Mouse (Mus musculus) urinary bladder, postnatal 14 days (tissue): ENCODE measurements around the gene Micall1.
A peak's percentile ranks its signal among the peaks of the same experiment; 100 is the strongest.

Experiments
- DNase-seq: peaks from one replicate; pipeline ENCODE4 v3.0.0; 2021; ENCODE audit warnings: low spot score

Gene Micall1

DNA sequence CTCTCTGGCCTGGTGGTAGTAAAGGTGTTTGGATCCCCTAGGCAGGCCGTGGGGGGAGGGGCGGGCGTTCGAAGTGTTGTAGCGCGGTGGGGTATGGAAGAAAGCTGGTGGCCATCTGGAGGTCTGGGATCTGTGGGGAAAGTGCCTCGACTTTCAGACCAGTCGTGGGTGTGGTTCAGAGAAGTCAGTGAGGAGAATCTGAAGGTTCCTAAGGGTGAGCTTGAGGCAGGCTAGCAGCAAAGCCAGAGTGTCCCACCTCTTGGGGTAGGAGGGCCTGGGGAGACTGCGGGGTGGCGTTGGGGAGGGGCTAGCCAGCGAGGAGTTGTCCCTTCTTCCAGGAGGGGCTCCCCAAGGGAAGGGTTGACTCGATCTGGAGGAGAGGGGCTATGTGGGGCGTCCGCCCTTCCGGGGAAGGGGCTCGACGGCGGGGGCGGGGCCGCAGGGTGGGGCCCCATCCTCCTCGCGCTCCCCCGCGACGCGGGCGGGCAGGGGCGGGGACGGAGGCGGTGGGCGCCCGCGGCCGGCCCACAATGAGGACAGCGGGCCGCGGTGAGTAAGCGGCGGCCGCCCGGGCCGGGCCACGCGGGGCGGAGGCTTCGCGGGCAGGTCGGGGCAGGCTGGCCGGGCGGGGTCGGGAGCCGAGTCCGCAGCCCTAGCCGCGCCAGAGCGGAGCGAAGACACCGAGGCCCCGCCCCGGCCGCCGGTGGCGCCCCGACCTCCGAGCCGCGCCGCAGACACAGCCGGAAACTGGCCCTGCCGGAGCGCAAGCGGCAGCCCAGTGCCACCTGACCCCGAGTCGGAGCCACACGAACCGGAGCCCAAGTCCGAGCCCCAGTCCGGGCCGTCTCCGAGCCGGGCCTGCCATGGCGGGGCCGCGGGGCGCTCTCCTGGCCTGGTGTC lies at the start of gene Micall1:
Gene Micall1 (plus strand): TSS at position 478 of the 900 bp plus-strand sequence.
- peak; percentile 88 for DNase-seq

DNA sequence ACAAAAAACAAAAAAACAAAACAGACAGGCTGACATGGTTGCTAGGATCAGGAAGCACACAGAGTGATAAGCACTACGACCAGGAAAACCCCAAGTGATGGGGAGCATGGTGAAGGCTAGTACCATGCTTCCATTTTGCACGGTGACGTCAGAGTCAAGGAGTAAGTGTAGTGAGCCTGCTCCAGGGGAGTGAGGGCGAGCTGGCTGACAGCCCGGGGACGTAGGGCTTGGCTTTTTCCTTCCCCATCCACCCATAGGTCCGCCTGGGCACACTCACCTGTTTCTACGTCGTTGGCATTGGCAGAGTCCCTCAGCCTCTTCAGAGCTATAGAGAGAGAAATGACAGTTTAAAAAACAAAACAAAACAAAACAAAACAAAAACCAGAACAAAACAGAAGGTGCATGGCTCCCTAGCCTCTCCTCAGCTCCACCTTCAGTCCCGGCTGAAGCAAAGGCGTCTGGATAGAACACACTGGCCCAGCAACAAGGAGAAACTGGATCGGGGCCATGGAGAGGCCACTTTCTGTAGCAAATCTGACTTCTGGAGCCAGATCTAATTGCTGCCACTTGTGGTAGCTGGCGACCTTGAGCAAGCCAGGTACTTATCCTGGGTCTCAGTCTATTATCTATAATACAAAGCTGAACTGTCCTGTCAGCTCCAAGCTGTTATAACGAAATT lies 47.7 kb upstream of the Micall1 start:
- DNase-seq = no peak

DNA sequence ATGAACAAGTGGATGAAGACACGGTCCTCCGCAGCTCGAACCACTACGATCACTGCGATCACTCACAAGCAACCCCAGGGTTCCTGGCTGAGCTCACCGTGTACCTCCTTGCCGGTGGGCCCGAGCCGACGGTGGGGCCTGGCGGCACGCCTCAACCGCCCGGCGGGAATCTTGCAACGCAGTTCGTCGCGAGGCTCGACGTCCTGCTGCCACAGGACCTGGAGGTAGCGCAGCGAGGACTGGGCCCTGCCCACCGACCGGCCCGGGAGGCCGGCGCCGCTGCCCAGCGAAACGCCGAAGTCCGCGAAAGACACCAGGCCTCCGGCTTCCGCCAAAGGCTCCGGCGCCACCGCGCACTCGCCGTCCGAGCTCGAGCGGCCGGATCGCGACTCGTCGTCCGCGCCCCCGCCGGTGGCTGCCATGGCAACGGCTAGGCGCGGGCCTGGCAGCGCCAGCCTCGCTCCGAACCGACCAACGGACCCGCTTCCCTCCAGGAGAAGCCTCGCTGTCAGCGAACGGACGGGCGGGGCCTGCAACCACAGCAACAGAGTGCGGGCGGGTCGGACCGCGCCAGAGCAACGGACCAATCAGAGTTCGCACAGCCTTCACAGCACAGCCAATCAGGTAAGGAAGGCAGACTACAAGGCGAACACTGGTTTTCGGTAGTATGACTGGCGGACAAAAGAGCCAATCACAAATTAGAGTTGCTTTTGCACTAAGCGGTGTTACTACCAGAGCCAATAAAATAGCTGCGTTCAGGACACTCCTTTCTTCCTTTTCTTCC lies 46.1 kb upstream of the Micall1 start, which contains the start of gene Ankrd54:
Gene Ankrd54 (minus strand): TSS at position 518 of the 784 bp plus-strand sequence.
- peak; percentile 97 for DNase-seq

DNA sequence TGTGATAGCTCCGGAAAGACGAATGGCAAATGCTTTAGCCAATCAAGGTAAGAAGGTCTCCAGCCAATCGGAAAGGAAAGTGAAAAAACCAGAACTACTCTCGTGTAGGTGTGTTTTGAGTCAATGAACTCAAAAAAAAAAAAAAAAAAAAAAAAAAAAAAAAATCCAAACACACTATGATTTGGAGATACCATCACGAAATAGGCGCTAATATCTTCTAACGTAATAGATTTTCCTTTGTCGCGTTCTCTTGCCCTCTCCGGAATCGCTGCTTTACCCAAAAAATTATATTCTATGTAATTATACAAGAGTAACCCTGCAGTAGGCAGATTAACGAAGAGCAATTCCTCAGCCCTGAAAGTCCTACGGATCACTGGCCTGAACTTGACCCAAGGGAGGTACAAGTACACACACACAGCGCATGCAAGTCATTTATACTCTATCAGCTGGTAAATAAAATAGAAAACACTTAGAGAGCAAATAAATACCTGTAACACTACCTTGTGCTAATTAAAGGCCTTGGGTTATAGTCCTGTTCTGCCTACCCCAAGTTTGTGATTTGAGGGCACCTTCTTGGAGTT lies 45.4 kb upstream of the Micall1 start:
- no peak for DNase-seq

DNA sequence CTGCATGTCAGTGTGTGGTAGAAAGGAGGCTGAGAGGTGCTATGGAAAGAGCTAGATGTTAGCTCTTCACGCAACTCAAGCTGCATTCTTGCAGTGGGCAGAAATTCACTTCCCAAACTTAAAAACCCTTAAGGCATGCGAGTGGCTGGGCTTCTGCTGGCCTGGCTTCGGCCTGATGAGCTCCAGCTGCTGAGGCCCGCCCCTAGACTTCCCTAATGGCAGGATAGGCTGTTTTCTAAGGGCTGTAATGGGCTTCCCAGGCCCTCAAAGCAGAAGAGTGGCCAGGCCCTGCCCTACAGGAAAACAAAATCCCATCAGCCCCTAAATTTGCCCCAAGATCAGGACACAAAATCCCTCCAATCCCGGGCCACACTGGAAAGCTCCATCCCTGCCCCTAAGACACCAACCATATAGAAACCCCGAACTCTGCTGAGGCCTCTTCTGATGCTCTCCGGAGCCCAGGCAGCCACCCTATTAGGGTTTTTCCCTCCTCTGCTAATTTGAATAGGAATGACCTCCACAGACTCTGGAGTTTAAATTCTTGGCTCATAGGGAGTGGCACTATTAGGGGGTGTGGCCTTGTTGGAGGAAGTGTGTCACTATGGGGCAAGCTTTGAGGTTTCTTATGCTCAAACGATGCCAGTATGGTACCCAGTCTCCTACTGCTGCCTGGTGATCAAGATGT lies 43.5 kb upstream of the Micall1 start:
- no peak for DNase-seq

DNA sequence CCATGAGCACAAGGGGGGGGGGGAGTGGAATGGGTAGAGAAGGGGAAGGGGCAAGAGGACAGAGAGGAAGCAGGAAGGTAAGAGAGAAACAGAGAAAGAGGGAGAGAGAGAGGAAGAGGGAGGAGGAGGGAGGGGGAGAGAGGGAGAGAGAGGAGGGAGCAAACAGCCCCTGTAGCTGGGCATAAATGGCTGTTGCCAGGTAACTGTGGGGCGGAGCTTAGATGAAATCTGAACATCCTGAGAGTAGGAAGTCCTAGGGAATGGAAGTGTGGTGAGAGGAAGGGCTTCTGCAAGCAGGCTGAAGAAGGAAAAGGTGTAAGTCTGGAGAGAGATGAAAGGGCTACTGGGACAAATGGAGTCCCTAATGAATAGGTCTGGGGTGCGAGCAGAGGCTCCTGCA lies 42.4 kb upstream of the Micall1 start:
- DNase-seq = no peak

DNA sequence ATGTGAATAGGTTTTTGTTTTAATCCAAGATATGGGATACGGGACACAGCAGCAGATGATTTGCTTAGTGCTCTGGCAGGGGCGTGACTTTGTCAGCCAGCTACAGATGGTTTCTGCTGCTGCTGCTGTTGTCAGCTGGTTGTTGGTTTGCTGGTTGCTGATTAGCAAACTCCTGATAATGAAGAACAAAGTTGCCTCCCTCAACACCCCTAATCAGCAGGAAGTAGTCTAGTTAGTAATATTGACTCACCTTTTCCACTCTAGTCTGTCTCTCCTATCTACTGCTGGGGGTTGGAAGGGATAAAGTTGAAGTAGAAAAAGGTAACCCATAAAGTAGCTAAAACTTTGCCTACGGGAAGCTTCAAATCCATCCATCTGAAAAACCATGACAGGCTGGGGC lies 41.1 kb upstream of the Micall1 start:
- DNase-seq = no peak

DNA sequence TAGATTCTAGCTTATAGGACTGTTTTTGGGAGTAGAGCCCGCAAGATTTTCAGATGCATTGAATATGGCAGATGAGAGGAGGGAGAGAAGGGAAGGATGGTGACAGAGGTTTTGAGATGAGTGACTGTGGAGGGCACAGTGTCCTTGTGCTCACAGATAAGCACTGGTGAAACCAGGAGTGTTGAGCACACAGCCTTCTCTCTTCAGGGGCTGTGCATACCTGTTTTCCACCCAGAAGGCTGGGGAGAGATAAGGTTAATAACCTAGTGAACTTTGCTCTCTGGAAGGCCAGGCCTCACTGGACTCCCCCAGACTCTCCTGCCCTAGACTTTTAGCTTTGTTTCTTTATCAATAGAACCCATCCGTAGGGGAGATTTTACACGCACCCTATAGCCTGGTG lies 40.3 kb upstream of the Micall1 start:
- no peak for DNase-seq

DNA sequence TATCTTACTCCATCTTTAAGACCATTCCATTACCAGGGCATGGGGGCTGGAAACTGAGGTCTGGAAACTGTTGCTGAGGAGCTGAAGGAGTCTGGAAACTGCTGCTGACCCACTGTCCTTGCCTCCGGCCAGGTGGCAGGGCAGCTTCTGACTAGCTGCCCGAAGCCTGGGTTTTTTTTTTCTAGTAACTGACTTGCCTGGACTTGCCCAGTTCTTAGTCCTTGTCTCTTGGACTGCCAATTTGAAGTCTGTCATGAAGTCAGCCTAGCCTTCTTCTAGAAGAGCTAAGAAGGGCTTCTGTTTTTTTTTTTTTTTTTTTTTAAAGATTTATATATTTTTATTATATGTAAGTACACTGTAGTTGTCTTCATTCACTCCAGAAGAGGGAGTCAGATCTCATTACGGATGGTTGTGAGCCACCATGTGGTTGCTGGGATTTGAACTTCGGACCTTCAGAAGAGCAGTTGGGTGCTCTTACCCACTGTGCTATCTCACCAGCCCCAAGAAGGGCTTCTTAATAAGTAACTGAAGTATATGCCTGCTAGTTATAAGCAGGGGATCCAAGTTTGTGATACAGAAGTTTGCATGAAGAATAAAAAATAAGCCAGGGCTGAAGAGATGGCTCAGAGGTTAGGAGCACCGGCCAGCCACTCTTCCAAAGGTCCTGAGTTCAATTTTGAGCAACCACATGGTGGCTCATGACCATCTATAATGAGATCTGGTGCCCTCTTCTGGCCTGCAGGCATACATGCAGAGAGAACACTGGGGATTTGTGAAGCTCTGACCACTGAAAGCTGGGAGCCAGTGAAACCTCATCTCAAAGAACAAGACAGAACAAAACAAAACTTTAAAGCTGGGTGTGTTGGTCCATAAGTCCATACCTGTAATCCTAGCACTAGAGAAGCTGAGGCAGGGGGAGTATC lies 37.3 kb upstream of the Micall1 start:
- DNase-seq = peak; percentile 38

DNA sequence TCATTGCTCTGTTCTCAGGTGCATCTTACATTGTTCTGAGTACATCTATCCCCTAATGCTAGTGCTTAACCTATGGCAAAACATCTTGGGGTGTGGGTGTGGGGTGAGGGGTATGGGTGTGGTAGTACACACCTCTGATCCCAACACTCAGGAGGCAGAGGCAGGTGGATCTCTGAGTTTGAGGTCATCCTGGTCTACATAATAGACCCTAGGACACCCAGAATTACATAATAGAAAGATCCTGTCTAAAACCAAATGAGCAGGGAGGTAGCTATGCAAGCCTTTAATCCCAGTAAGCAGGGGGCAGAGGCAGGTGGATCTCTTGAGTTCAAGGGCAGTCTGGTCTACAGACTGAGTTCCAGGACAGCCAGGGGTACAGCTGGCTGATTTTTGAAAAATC lies 34.9 kb upstream of the Micall1 start:
- no peak for DNase-seq

DNA sequence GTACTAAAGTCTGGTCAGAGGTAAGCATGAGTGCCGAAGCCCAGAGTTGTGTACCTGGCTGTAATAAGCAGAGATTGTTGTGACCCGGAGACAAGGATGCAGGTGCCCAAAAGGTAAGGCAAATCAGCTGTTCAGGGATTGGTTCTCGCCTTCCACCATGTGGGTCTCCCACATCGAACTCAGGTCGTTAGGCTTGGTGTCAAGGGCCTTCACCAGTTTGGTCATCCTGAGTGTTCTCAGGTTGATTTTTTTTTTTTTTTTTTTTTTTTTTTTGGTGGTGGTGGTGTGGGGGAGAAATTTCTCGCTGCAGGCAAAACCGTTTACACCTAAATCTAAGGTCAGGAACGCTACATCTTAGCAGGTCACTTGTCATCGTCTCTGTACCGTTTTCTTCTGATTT lies 34.3 kb upstream of the Micall1 start:
- no peak for DNase-seq

DNA sequence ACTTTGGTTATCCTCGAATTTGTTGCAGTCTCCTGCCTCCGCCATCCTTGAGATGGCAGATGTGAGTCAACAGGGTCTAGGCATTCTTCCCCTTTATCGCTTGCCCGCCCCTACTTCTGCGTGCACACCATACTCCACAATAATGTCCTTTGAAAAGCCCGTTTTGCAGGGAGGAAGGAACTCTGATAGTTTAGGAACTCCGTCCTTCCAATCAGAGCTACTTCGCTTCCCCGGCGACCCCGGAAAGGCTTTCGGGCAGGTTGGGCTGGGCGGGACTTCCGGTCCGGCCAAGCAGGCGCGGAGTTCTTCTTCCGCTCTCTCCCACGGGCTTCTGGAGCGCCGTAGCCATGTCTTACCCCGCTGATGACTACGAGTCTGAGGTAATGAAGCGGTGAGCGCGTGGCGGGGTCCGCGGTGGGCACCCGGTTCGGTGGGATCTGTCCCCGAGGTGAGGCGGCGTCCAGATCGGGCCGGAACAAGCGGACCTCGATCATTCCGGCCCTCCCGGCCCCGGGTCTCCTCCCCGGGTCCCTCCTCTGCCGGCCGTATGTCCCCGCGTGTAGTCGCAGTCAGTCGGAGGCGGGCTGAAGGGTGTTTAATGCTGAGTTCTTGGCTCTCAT lies 33.7 kb upstream of the Micall1 start, which contains the start of gene Eif3l:
Gene Eif3l (plus strand): TSS at position 267 of the 620 bp plus-strand sequence.
- DNase-seq = peak; percentile 91

DNA sequence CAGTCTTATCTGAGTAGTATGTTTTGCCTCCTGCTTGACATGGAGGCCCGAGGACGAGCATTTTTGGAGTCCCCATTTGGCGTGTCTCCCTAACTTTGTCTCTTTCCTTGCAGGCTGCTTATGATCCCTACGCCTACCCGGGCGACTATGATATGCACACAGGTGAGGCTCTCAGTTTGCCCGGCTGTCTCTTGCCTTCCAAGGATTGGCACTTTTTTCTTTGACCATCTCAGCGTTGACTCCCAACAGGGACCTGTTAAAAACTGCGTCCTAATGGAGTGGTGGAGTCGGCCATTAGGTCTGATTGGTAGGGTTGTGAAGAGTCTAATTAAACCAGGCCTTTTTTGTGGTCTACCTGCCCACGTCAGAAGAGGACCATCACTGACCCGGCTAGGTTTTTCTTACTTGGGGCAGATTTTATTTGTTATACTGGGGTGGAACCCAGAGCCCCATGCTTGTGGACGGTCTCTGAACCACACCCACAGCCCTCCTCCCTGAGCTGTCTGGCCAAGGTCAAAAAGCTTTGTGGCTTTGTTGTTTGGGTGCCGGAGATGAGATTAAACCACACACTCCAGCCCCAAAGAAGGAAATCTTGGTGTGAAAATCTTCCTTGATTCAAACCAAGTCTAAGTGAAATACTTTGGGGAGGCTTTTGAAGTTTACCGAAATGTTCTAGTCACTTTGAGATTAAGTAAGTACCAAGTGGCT lies 32.9 kb upstream of the Micall1 start:
- no peak for DNase-seq

DNA sequence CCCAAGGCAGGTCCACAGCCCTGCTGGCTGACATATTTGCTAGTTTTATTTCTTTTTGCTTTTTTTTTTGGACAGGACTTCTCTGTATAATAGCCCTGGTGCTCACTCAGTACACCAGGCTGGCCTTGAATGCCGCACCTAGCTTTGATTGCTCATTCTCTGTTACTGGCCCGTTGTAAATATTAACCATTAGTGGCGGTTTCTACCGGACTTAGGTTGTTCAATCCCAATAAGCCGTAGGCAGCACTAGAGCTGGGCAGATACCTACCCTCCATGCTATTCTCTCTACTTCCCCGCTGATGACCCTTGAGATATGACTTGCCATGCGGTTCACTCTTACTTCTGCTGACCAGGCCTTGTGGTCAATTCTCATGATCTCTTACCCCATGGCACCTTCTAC lies 29.1 kb upstream of the Micall1 start:
- no peak for DNase-seq

DNA sequence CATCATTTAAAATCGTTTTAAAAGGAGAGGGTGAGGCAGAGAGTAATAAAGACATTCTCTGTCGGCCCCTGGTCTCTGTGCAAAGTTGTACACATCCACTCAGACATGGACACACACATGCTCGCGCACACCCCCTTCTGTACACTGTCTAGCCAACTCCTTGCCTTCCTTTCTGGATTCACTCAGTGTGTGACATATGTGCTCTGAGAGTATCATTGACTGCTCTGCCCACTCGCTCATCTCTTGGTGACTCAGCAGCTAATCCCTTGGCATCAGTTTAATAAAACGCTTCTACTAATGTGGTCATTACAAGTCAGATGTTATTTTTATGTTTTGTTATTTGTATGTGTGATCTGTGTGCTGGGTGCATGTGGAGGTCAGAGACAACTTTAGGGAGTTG lies 16.4 kb upstream of the Micall1 start:
- no peak for DNase-seq

DNA sequence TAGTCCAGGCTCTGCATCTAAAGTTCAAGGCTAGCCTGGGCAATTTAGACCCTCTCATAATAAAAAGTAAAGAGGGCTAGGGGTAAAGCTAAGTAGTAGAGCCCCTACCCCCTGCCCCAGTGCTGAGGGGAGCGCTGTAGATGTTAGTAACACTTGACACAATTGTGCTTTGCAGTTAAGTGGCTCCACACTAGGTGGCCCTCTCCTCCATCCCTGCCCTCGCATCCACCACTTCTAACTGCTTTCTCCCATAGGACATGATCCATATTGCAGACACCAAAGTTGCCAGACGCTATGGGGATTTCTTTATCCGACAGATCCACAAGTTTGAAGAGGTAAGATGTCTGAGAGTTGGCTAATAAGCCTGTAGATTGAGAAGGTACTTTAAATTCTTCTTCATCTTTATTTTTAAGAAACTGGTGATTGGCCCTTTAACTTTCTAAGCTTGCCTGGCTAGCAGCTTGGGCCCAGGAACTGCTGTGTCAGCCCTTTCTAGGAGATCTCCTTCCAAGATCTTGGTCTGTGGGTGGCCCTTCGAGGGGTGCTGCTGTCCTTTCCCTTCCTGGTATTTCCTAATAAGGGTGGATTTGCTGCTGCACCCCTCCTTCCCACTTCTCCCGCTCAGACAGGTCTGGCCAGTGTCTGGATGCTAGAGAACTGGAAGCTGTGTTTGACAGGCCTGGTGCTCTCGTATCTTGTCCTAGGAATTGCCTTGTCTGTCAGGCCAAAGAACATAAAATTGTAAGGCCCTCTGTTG lies 15.4 kb upstream of the Micall1 start:
- peak; percentile 61 for DNase-seq

DNA sequence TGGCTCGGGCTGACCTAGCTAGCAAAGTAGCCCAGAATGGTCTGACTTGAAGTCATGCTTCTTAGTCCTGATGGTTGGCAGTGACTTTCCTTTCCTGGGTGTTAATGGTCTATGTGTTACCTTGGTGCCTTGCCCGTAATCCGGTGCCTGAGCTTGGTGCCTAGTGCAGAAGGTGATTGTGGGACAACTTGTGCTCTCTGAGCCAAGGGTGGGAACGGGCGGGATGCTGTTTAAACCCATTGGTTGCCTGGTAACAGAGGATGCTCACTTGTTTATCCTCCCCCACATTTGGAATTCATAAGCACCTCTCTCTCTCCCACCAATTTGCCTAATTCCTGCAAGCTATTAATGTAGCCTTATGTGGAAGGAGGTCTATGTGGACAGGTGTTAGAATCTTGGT lies 13.2 kb upstream of the Micall1 start:
- DNase-seq = no peak

DNA sequence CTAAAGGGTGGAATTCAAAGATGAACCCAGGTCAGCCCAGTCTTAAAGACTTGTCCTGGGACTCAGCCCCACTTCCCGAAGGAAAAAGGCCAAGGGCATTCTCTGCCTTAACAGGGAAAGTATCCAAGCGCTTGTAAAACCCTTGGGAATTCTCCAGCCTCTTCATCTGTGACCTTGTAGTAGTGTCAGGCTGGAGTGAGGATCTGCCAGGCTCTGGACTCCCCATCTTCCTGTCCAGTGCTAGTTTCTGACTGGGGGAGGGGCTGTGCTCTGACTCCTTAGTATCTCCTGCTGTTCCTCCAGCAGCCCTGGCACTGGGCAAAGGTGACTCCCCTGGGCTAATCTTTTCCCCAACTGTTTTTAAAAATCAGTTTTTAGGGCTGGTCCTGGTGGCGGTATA lies 12.1 kb upstream of the Micall1 start:
- DNase-seq = peak; percentile 46
